Mouse (Mus musculus): Measurements from ENCODE around the gene Snx22. TPM values are rescaled to one million over a fixed set of nuclear protein-coding genes. Genes with fewer than 3 reads are reported as not detected.

Gene Snx22
- polyA plus RNA-seq, 1 experiment: 0.10 TPM

DNA sequence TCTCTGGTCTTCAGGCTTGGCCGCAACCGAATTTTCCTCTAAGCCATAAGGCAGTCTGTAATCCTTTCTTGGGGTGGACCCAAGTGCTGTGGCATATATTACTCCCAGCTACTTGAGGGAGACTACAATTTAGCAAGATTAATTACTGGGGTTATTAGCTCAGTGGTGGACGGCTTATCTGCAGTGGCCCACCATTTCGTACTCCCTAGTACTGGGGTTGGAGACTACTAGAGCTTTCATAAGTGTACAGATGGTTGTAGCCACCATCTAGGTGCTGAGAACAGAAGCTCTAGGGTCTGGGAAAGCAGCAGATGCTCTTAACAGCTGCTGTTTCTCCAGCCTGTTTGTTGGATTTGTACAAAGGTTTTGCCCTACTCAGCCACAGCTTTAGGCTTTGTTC, 8.5 kb downstream of the Snx22 start:
- Histone ChIP-seq H3K36me3 (ENCODE audit: control insufficient read depth, insufficient read depth, low read length) (no peaks in the 10 kb centered on the region; the same call in 1 of the 2 replicates), H3K27me3 (ENCODE audit: control insufficient read depth, insufficient read depth, low read length) (no peaks in the 10 kb centered on the region), H3K4me3 (ENCODE audit: control insufficient read depth, low read depth, low read length) (no peak overlapping the region), H3K27ac (ENCODE audit: control insufficient read depth, insufficient read depth, low read depth, low read length) (no peak overlapping the region), H3K4me1 (ENCODE audit: control insufficient read depth, insufficient read depth, low read length) (no peaks in the 10 kb centered on the region; the same call in 1 of the 2 replicates)
- TF ChIP-seq CTCF (IDR thresholded peaks at IDR 0.05; ENCODE audit: control insufficient read depth, insufficient read depth, insufficient replicate concordance, low read depth, low read length) (no peak), POLR2A (IDR thresholded peaks at IDR 0.05; ENCODE audit: control insufficient read depth, low read depth, low read length) (no peak)

DNA sequence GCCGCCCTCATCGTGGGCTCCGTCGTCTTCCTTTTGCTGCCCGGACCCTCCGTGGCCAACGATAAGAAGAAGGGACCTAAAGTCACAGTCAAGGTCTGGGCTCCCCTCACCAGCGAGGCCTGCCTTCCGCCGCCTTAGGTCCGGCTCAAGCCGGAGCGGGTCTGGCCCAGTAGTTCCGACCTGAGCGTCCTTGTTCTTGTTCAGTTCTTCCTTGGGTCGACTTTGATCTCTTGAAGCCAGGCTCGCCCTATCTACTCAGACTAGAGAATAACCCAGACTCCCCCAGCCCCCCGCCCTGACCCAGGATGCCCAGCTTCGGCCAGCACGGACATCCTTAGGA, 9.2 kb downstream of the Snx22 start:
- Histone ChIP-seq H3K4me3 (ENCODE audit: control insufficient read depth, low read depth, low read length) (peak overlapping the region; percentile 90), H3K4me1 (ENCODE audit: control insufficient read depth, insufficient read depth, low read length) (no peaks in the 10 kb centered on the region; the same call in 1 of the 2 replicates), H3K27ac (ENCODE audit: control insufficient read depth, insufficient read depth, low read depth, low read length) (peak overlapping the region; percentile 82), H3K36me3 (ENCODE audit: control insufficient read depth, insufficient read depth, low read length) (no peaks in the 10 kb centered on the region; the same call in 1 of the 2 replicates), H3K27me3 (ENCODE audit: control insufficient read depth, insufficient read depth, low read length) (no peaks in the 10 kb centered on the region)
- TF ChIP-seq POLR2A (IDR thresholded peaks at IDR 0.05; ENCODE audit: control insufficient read depth, low read depth, low read length): no peak
- TF ChIP-seq CTCF (IDR thresholded peaks at IDR 0.05; ENCODE audit: control insufficient read depth, insufficient read depth, insufficient replicate concordance, low read depth, low read length): no peak

- Histone ChIP-seq H3K4me3 (ENCODE audit: control insufficient read depth, low read depth, low read length) (peak within 1 kb of the TSS; percentile 90), H3K36me3 (ENCODE audit: control insufficient read depth, insufficient read depth, low read length) (no peaks in the 10 kb centered on the region; the same call in 1 of the 2 replicates), H3K27ac (ENCODE audit: control insufficient read depth, insufficient read depth, low read depth, low read length) (peak within 1 kb of the TSS; percentile 82), H3K4me1 (ENCODE audit: control insufficient read depth, insufficient read depth, low read length) (no peaks in the 10 kb centered on the region; the same call in 1 of the 2 replicates), H3K27me3 (ENCODE audit: control insufficient read depth, insufficient read depth, low read length) (no peaks in the 10 kb centered on the region)
- no peak for TF ChIP-seq CTCF (IDR thresholded peaks at IDR 0.05; ENCODE audit: control insufficient read depth, insufficient read depth, insufficient replicate concordance, low read depth, low read length)
- peak; percentile 85 for TF ChIP-seq POLR2A (IDR thresholded peaks at IDR 0.05; ENCODE audit: control insufficient read depth, low read depth, low read length)
Observed at GRCm38 (mm10) chr9:66059583-66060307, 9.8 kb downstream of the Snx22 start, which contains the start of gene Ppib. Gene Ppib (plus strand): TSS chr9:66060222.

DNA sequence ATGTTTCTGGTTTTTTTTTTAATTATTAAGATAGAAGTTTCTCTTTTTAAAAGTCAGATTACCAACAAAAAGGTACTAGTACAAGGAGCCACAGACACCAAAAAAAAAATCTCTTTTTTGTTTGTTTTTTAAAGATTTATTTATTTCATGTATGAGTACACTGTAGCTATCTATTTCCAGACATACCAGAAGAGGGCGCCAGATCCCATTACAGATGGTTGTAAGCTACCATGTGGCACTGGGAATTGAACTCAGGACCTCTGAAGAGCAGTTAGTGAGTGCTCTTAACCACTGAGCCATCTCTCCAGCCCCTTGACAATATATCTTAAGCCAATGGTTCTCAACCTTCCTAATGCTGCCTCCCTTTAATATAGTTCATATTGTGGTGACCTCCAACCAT, 15.9 kb downstream of the Snx22 start:
- Histone ChIP-seq H3K36me3 (ENCODE audit: control insufficient read depth, insufficient read depth, low read length) (no peaks in the 10 kb centered on the region), H3K4me3 (ENCODE audit: control insufficient read depth, low read depth, low read length) (no peak overlapping the region), H3K27me3 (ENCODE audit: control insufficient read depth, insufficient read depth, low read length) (no peaks in the 10 kb centered on the region), H3K4me1 (ENCODE audit: control insufficient read depth, insufficient read depth, low read length) (no peaks in the 10 kb centered on the region), H3K27ac (ENCODE audit: control insufficient read depth, insufficient read depth, low read depth, low read length) (no peak overlapping the region)
- TF ChIP-seq POLR2A (IDR thresholded peaks at IDR 0.05; ENCODE audit: control insufficient read depth, low read depth, low read length) (no peak), CTCF (IDR thresholded peaks at IDR 0.05; ENCODE audit: control insufficient read depth, insufficient read depth, insufficient replicate concordance, low read depth, low read length) (no peak)

DNA sequence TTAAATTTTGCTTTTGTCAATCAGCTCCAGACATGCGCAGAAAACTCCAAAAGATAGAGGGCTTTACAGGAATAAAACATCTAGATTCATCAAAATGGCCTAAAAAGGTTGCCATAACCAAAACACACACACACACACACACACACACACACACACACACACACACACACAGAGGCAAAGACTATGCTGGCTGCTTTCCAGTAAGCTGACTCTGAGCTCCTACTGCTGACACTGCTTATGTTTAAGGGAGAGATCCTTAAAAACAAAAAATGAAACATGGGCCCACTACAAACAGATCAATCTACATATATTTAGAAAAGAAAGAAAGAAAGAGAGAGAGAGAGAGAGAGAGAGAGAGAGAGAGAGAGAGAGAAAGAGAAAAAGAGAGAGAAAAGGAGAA, 16.8 kb downstream of the Snx22 start:
- no peaks in the 10 kb centered on the region for H3K27me3 ChIP-seq (ENCODE audit: control insufficient read depth, insufficient read depth, low read length)
- no peaks in the 10 kb centered on the region for H3K4me1 ChIP-seq (ENCODE audit: control insufficient read depth, insufficient read depth, low read length)
- H3K4me3 ChIP-seq (ENCODE audit: control insufficient read depth, low read depth, low read length): no peak overlapping the region
- no peak overlapping the region for H3K27ac ChIP-seq (ENCODE audit: control insufficient read depth, insufficient read depth, low read depth, low read length)
- no peaks in the 10 kb centered on the region for H3K36me3 ChIP-seq (ENCODE audit: control insufficient read depth, insufficient read depth, low read length)
- TF ChIP-seq CTCF (IDR thresholded peaks at IDR 0.05; ENCODE audit: control insufficient read depth, insufficient read depth, insufficient replicate concordance, low read depth, low read length): no peak
- no peak for TF ChIP-seq POLR2A (IDR thresholded peaks at IDR 0.05; ENCODE audit: control insufficient read depth, low read depth, low read length)

GRCm38 (mm10) chr9:66051493-66051892, 18.0 kb downstream of the Snx22 start:
- Histone ChIP-seq H3K4me1 (ENCODE audit: control insufficient read depth, insufficient read depth, low read length) (no peaks in the 10 kb centered on the region), H3K27ac (ENCODE audit: control insufficient read depth, insufficient read depth, low read depth, low read length) (no peak overlapping the region), H3K36me3 (ENCODE audit: control insufficient read depth, insufficient read depth, low read length) (no peaks in the 10 kb centered on the region), H3K4me3 (ENCODE audit: control insufficient read depth, low read depth, low read length) (no peak overlapping the region), H3K27me3 (ENCODE audit: control insufficient read depth, insufficient read depth, low read length) (no peaks in the 10 kb centered on the region)
- TF ChIP-seq POLR2A (IDR thresholded peaks at IDR 0.05; ENCODE audit: control insufficient read depth, low read depth, low read length) (no peak), CTCF (IDR thresholded peaks at IDR 0.05; ENCODE audit: control insufficient read depth, insufficient read depth, insufficient replicate concordance, low read depth, low read length) (no peak)

DNA sequence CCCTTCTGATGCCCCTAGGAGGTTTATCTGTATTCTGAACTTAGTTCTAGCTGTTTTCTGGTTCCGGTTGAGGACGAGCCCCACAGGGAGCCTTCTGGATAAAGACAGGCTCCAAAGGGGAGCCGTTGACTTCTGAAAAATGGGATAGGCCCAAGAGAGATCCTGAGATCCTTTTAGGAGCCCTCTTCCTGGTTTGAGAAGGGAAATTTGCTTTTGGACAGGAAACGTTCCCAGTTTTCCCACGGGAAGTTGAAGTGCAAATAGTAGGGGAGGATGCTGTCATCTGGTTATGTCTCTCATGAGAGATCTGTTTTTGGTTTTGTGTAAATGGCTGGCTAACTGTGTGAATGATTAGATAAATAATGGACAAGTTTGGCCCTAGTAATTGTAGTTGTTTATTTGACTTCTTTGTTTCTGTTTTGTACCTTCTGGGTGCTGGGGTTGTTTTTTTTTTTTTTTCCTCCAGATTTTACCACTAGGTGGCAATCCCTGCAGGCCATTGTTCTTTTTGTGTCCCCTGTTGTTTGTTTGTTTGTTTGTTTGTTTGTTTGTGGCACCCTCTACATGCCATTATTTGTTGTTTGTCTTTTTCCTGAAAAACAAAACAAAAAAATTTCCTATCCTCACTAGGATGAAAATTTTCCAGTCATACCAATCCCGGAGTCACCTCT, 19.5 kb downstream of the Snx22 start:
- H3K36me3 ChIP-seq (ENCODE audit: control insufficient read depth, insufficient read depth, low read length): no peaks in the 10 kb centered on the region
- TF ChIP-seq POLR2A (IDR thresholded peaks at IDR 0.05; ENCODE audit: control insufficient read depth, low read depth, low read length): no peak
- no peak for TF ChIP-seq CTCF (IDR thresholded peaks at IDR 0.05; ENCODE audit: control insufficient read depth, insufficient read depth, insufficient replicate concordance, low read depth, low read length)
- no peak overlapping the region for H3K4me3 ChIP-seq (ENCODE audit: control insufficient read depth, low read depth, low read length)
- no peaks in the 10 kb centered on the region for H3K4me1 ChIP-seq (ENCODE audit: control insufficient read depth, insufficient read depth, low read length)
- no peaks in the 10 kb centered on the region for H3K27me3 ChIP-seq (ENCODE audit: control insufficient read depth, insufficient read depth, low read length)
- H3K27ac ChIP-seq (ENCODE audit: control insufficient read depth, insufficient read depth, low read depth, low read length): no peak overlapping the region
